Mouse (Mus musculus): ENCODE results near the gene Faf2.

Gene Faf2

DNA sequence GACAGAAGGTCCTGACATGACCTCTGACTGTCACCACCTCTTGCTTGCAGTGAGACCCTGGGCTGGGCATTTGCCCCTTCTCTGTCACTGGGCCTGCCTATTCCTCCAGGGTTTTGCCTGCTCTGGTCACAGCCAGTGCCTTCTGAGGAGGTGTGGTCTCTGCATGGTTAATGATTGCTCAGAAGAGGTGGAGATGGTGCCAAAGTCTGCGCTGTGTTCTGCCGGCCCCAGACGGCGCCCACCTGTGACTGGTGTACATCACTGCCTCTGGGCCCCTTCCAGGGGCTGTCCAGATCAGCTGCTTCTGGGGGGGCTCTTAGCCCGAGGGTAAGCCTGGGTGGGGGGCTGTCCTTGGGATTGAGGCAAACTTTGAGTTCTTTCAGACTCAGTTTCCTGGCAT, 79.7 kb downstream of the Faf2 start, which contains the start of gene Cdhr2:
TSS of gene Cdhr2 (plus strand) at position 219 of the 400 bp plus-strand sequence.
- H3K4me3 ChIP-seq (replicated peaks; ENCODE audit: low read length): no peak within 1 kb of the TSS
- no peaks in the 10 kb centered on the region for H3K36me3 ChIP-seq (ENCODE audit: insufficient read depth, low read length)
- TF ChIP-seq CTCF (conservative IDR thresholded peaks at IDR 0.05; ENCODE audit: low read length) (no peak), POU5F1 (IDR thresholded peaks at IDR 0.05; ENCODE audit: borderline replicate concordance, low read length) (no peak)
- no peaks in the 10 kb centered on the region for H3K9me3 ChIP-seq (ENCODE audit: low read length)
- peaks cover 18% of the 10 kb centered on the region for H3K4me1 ChIP-seq (replicated peaks; ENCODE audit: low read depth, low read length)
- H3K27me3 ChIP-seq (ENCODE audit: insufficient read depth, low read length): peaks cover 7% of the 10 kb centered on the region

DNA sequence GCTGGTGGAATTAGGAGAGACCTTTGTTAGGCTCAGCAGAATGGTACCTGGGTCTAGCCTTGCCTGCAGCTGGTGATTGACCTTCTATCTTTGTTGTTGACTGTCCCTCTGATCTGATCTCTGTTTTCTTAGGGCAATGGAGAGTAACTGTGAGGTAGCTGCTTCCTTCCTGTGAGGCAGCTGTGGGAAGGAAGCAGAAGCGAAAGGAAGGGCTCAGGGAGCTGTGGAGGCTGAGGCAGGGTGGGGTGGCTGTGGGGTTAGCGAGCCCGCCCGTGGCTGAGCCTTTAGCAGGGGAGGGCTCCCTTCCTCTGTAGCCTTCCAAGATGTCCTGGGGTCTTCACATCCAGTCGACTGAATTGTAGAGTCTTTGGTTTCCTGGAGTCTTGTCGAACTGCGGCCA, 80.9 kb downstream of the Faf2 start:
- Histone ChIP-seq H3K27me3 (ENCODE audit: insufficient read depth, low read length) (peaks cover 7% of the 10 kb centered on the region), H3K9me3 (ENCODE audit: low read length) (no peaks in the 10 kb centered on the region), H3K4me1 (replicated peaks; ENCODE audit: low read depth, low read length) (peaks cover 18% of the 10 kb centered on the region), H3K36me3 (ENCODE audit: insufficient read depth, low read length) (no peaks in the 10 kb centered on the region), H3K4me3 (replicated peaks; ENCODE audit: low read length) (no peak overlapping the region)
- no peak for TF ChIP-seq NANOG (IDR thresholded peaks at IDR 0.05; ENCODE audit: borderline replicate concordance, low read length)
- TF ChIP-seq POU5F1 (IDR thresholded peaks at IDR 0.05; ENCODE audit: borderline replicate concordance, low read length): no peak
- no peak for TF ChIP-seq CTCF (conservative IDR thresholded peaks at IDR 0.05; ENCODE audit: low read length)

DNA sequence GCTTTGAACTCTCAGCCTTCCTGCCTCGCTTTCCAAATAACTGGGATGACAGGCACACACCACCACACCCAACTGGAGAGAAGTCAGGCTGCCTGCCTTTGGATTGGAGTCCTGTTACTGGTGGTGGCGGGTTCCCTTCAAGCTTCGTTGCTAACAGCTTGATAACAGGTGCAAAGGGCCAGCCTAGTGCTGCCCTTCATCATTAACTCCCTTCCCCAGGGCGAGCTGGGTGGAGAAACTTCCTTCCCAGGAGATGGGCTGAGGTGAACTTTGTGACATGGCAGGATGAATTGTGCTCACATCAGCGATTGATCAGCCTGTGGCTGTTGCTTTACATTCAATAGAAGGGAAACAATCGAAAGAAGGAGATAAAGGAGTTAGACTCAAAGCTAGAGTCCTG, 83.3 kb downstream of the Faf2 start:
- H3K36me3 ChIP-seq (ENCODE audit: insufficient read depth, low read length): no peaks in the 10 kb centered on the region
- H3K4me3 ChIP-seq (replicated peaks; ENCODE audit: low read length): no peak overlapping the region
- no peaks in the 10 kb centered on the region for H3K9me3 ChIP-seq (ENCODE audit: low read length)
- H3K4me1 ChIP-seq (replicated peaks; ENCODE audit: low read depth, low read length): peaks cover 27% of the 10 kb centered on the region
- TF ChIP-seq NANOG (IDR thresholded peaks at IDR 0.05; ENCODE audit: borderline replicate concordance, low read length) (no peak), POU5F1 (IDR thresholded peaks at IDR 0.05; ENCODE audit: borderline replicate concordance, low read length) (no peak), CTCF (conservative IDR thresholded peaks at IDR 0.05; ENCODE audit: low read length) (no peak)
- H3K27me3 ChIP-seq (ENCODE audit: insufficient read depth, low read length): peaks cover 7% of the 10 kb centered on the region

DNA sequence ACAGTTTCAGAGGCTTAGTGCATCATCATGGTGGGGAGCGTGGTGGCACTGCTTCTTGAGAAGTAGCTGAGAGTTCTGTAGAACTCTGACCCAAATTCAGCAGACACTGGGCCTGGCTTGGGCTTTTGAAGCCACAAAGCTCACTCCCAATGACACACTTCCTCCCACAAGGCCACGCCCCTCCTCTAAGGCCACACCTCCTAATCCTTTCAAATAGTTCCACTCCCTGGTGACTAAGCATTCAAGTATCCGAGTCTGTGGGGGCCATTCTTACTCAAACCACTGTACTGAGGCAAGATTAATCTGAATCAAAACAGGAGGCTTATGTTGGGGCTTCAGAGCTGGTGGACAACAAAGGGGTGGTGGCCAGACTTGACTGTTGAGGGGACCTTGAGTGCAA, 89.3 kb downstream of the Faf2 start:
- TF ChIP-seq POU5F1 (IDR thresholded peaks at IDR 0.05; ENCODE audit: borderline replicate concordance, low read length) (no peak), CTCF (conservative IDR thresholded peaks at IDR 0.05; ENCODE audit: low read length) (no peak), NANOG (IDR thresholded peaks at IDR 0.05; ENCODE audit: borderline replicate concordance, low read length) (no peak)
- Histone ChIP-seq H3K4me1 (replicated peaks; ENCODE audit: low read depth, low read length) (peaks cover 13% of the 10 kb centered on the region), H3K27me3 (ENCODE audit: insufficient read depth, low read length) (peaks cover 9% of the 10 kb centered on the region), H3K4me3 (replicated peaks; ENCODE audit: low read length) (no peak overlapping the region), H3K36me3 (ENCODE audit: insufficient read depth, low read length) (no peaks in the 10 kb centered on the region), H3K9me3 (ENCODE audit: low read length) (peaks cover 10% of the 10 kb centered on the region)
